Mouse (Mus musculus) ES-E14 (cell line): ENCODE measurements at regions not wholly inside any gene's neighbourhood (a gene's known extent, or its start where the extent isn't known, plus 50 kb on each side); places are given as distances from the start of the nearest gene placed in this dataset.

Experiments
- HCFC1 ChIP-seq: IDR thresholded peaks from 2 replicates; pipeline ENCODE4 v1.6.1; 2012; ENCODE audit warnings: low read length, inconsistent platforms, borderline replicate concordance; ENCODE audit not compliant: insufficient read depth
- ZNF384 ChIP-seq: IDR thresholded peaks from 2 replicates; pipeline ENCODE4 v1.6.1; 2012; ENCODE audit warnings: low read depth, low read length, inconsistent platforms

GRCm38 (mm10) chr15:51411966-51412365 lies 2472.7 kb upstream of the Gm7489 start:
- TF ChIP-seq HCFC1 (no peak), ZNF384 (no peak)
